Mouse (Mus musculus) liver, embryonic 14.5 days (tissue): ENCODE data around the gene Car15. TPM values are rescaled to one million over a fixed set of nuclear protein-coding genes. Genes with fewer than 3 reads are reported as not detected.
A peak's percentile ranks its signal among the peaks of the same experiment; 100 is the strongest.

Source experiments
- ATAC-seq: fragments of 200-750 bp; cut with Nextera tagmentation; 2 replicates; pipeline ENCODE4 v1.8.0; 2017; ENCODE audit warnings: moderate number of reproducible peaks, mild to moderate bottlenecking, moderate library complexity; ENCODE audit not compliant: insufficient read depth
- DNase-seq, 3 experiments: peaks; one replicate each; pipeline ENCODE4 v3.0.0-alpha.2; 2012 to 2013; ENCODE audit warnings: low read depth in 3 of 3, low spot score in 3 of 3
- H3K27ac ChIP-seq: fragments of 300-500 bp; sonication (generic); 2 replicates; pipeline ENCODE4 v1.5.1; 2014; ENCODE audit warnings: moderate library complexity, mild to moderate bottlenecking, control low read depth, inconsistent platforms
- H3K27me3 ChIP-seq: fragments of 300-500 bp; sonication (generic); 2 replicates; pipeline ENCODE4 v1.6.1; 2014; ENCODE audit warnings: mild to moderate bottlenecking, low read length, moderate library complexity; ENCODE audit not compliant: control insufficient read depth, insufficient read depth
- H3K36me3 ChIP-seq: fragments of 300-500 bp; sonication (generic); replicated peaks from 2 replicates; pipeline ENCODE4 v1.6.1; 2014; ENCODE audit warnings: low read depth; ENCODE audit not compliant: control insufficient read depth, insufficient read depth
- H3K4me1 ChIP-seq, 2 experiments: fragments of 200-500 bp in 1 of 2; fragments of 300-500 bp in 1 of 2; sonication (generic) in 1 of 2; replicated peaks; 2 replicates each; pipeline ENCODE4 v1.6.1; 2012 to 2014; ENCODE audit warnings: antibody characterized with exemption in 1 of 2, inconsistent platforms in 1 of 2, low read length in 1 of 2; ENCODE audit not compliant: control insufficient read depth in 2 of 2, insufficient read depth in 2 of 2
- H3K4me2 ChIP-seq: fragments of 300-500 bp; sonication (generic); 2 replicates; pipeline ENCODE4 v1.6.1; 2014; ENCODE audit warnings: low read depth, mild to moderate bottlenecking, control low read depth, moderate library complexity
- H3K4me3 ChIP-seq, 2 experiments: fragments of 200-500 bp in 1 of 2; fragments of 300-500 bp in 1 of 2; sonication (generic) in 1 of 2; 2 replicates each; pipeline ENCODE4 v1.5.1; 2012 to 2014; ENCODE audit warnings: low read depth in 2 of 2, low read length in 2 of 2, mild to moderate bottlenecking in 2 of 2, control low read depth in 1 of 2, inconsistent platforms in 1 of 2, moderate library complexity in 1 of 2; ENCODE audit not compliant: insufficient read depth in 1 of 2
- H3K9ac ChIP-seq: fragments of 300-500 bp; sonication (generic); replicated peaks from 2 replicates; pipeline ENCODE4 v1.6.1; 2014; ENCODE audit warnings: mild to moderate bottlenecking, control low read depth, moderate library complexity
- H3K9me3 ChIP-seq: fragments of 300-500 bp; sonication (generic); 2 replicates; pipeline ENCODE4 v1.6.1; 2016; ENCODE audit warnings: low read length, mixed read lengths; ENCODE audit not compliant: control insufficient read depth
- CTCF ChIP-seq: IDR thresholded peaks from 2 replicates; pipeline ENCODE4 v1.5.1; 2016; ENCODE audit warnings: antibody characterized with exemption, low read depth, control low read depth
- EP300 ChIP-seq: IDR thresholded peaks from 2 replicates; pipeline ENCODE4 v1.6.1; 2016; ENCODE audit warnings: antibody characterized with exemption, low read depth
- WGBS: fragments of 180-500 bp; shearing (Covaris S2); extraction: QIAGEN DNeasy Blood & Tissue Kit; methylation state at CpG from one replicate; pipeline ENCODE4 v1.1.7; 2014; ENCODE audit not compliant: insufficient replicate concordance; 5-methylcytosine and 5-hydroxymethylcytosine counted together
- polyA plus RNA-seq, 2 experiments: library from polyadenylated mRNA; depleted of rRNA in 1 of 2; stranded (reverse) in 1 of 2; unstranded in 1 of 2; fragments of >200 nt; fragmentation: Nextera tagmentation in 1 of 2; extraction: Ambion mirVana in 1 of 2; gene quantifications; 2 replicates each; pipeline versions ENCODE4 v1.2.1 to v1.2.3; 2012 to 2014

The Car15 gene
- polyA plus RNA-seq, 2 experiments: 1.3 TPM; not detected in 1

DNA sequence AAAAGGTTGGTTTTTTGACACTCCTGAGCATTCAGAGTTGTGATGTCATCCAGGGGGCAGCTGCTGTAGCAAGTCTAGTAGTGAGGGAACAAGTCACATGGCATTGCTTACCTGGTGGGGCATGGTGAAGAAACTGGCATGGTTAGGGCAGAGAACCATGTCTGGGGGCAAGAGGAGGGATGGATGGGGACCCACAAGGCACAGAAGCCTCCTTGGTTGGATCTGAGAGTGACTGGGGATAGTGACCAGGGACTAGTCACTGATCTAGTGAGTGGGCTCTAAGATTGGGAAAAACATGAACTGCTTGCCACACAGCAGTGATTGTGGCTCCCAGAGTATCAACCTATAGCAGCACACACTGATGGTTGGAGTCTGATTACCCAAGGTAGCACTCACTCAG lies 38.6 kb downstream of the Car15 start:
- ATAC-seq (no peak), DNase-seq (no peak)
- no peaks in the 10 kb centered on the region for H3K4me1 ChIP-seq
- H3K9ac ChIP-seq: no peak overlapping the region
- TF ChIP-seq CTCF (no peak), EP300 (no peak)
- no peaks in the 10 kb centered on the region for H3K36me3 ChIP-seq
- no peak overlapping the region for H3K4me2 ChIP-seq
- H3K4me3 ChIP-seq: no peak overlapping the region
- H3K27ac ChIP-seq: no peak overlapping the region
- peaks cover 92% of the 10 kb centered on the region for H3K27me3 ChIP-seq
- H3K9me3 ChIP-seq: no peaks in the 10 kb centered on the region

DNA sequence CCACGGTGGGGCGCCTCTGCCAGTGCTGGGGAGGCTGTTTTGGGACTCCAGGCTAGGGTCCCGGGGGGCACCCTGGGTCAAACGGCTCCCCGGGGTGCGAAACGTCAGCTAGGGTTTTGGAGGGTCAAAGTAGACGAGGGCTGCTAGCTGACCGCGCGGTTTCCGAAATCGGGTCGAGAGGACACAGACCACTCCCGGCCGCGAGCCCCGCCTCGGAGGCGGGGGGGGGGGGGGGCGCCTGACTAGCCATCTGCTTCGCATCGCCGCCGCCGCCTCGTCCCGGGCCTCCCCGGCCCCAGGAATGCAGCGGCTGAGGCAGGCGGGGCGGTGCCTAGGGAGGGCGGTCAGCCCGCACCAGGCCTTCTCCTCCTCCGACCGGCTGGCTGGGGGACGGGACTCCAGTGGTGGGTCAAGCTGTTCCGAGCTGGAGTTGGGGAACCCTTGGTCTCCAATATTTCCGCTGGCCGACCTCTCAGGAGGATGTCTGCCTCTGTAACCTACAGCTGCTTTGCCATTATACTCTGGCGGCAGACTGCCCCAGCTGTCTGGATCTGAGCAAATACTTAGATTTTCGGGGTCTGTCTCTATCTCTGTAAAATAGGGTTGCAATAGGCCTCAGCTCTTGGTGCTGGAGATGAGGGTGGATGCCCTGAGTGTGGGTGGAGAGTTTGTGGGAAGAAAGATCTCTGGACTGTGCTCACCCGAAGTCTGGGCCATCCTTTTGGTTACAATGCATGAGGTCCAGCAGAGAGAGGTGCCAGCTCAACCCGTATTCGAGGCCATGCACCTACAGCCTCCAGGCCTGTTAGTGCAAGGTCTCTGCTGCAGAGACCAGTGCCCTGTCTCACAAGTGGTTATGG lies 39.6 kb downstream of the Car15 start:
- H3K27me3 ChIP-seq: peaks cover 82% of the 10 kb centered on the region
- H3K9ac ChIP-seq: no peak overlapping the region
- TF ChIP-seq CTCF (no peak), EP300 (no peak)
- DNase-seq (no peak), ATAC-seq (no peak)
- H3K4me3 ChIP-seq: peak overlapping the region; percentile 31 to 47
- H3K4me1 ChIP-seq: no peaks in the 10 kb centered on the region
- WGBS: 6% methylated on average over 32 of the region's 45 CpGs
- H3K9me3 ChIP-seq: no peaks in the 10 kb centered on the region
- H3K36me3 ChIP-seq: no peaks in the 10 kb centered on the region
- H3K4me2 ChIP-seq: peak overlapping the region; percentile 22
- H3K27ac ChIP-seq: no peak overlapping the region

DNA sequence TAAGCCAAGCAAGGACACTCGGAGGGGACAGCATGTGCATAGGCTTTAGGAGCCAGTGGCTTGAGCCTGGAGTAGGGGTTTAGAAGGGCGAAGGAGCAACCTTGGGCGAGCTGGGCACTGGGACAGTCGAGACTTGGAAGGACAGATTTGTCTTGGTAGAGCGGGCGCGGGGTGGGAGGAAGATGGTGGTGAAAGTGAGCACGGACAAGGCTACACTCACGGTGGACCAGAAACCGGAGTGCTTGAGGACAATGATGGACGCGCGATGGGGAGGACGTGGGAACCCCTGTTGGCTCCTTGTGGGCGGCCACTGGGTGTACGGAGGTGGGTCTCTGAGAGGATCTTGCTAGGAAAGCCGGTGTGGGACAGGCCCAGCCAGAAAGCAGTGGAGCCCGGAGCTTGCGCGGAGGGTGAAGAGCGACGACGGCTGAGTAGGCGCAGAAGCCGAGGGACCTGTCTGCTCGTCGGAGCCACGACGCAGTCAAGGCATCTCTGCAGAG lies 40.3 kb downstream of the Car15 start:
- H3K36me3 ChIP-seq: no peaks in the 10 kb centered on the region
- DNase-seq (no peak), ATAC-seq (no peak)
- TF ChIP-seq EP300 (no peak), CTCF (no peak)
- H3K27me3 ChIP-seq: peaks cover 75% of the 10 kb centered on the region
- WGBS: 4% methylated on average over 29 of the region's 29 CpGs
- H3K4me1 ChIP-seq: no peaks in the 10 kb centered on the region
- H3K27ac ChIP-seq: no peak overlapping the region
- peak overlapping the region; percentile 49 for H3K4me2 ChIP-seq
- no peaks in the 10 kb centered on the region for H3K9me3 ChIP-seq
- no peak overlapping the region for H3K9ac ChIP-seq
- H3K4me3 ChIP-seq: peak overlapping the region; percentile 31 to 47

DNA sequence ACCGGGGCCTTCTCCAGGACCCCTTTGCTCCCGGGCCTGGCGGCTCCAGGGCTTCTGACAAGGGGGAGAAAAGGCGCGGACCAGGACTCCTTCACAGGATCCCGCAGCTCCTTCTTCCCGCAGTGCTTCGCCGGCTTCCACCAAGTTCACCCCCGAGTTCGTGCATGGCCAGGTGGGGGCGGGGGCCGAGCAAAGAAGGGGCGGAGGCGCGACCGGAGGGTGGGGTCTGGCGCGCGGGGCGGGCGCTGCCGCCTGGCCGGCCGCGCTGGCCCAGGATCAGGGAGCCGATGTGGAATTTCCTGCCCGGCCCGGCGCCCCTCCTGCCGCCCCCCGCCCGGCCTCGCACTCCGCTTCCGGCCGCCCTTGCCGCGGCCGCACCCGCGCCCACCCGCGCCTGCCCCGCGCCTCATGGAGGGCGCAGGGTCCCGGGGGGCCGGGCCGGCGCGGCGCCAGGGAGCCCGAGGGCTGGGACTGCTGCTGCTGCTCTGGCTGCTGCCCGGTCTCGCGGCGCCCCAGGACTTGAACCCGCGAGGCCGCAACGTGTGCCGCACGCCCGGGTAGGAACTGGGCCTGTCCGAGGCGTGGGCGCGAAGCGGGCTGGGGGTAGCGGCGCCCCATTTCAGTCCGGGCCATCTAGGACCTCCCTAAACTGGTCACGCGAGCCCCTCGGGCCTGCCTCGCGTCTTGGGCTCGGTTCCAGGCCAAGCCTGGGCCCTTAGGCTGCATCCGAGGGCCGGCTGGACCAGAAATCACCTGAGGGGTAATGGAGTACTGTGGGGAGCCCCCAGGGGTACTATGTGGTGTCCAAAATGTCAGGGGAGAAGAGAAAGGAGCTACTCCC lies 41.0 kb downstream of the Car15 start, which contains the start of gene Scarf2:
TSS of gene Scarf2 (plus strand) at position 312 of the 841 bp plus-strand sequence.
- TF ChIP-seq CTCF (no peak), EP300 (no peak)
- Histone ChIP-seq H3K9ac (peak within 1 kb of the TSS; percentile 37; the same call in 1 of the 2 replicates), H3K4me3 (peak within 1 kb of the TSS; percentile 31 to 47), H3K9me3 (no peaks in the 10 kb centered on the region), H3K4me2 (peak within 1 kb of the TSS; percentile 49), H3K4me1 (no peaks in the 10 kb centered on the region), H3K27me3 (peaks cover 68% of the 10 kb centered on the region), H3K36me3 (no peaks in the 10 kb centered on the region), H3K27ac (no peak within 1 kb of the TSS)
- WGBS: 3% methylated on average over 78 of the region's 81 CpGs
- DNase-seq (no peak), ATAC-seq (peak; percentile 18; the same call in 1 of the 2 replicates)

- TF ChIP-seq EP300: no peak
- TF ChIP-seq CTCF: no peak
- no peak overlapping the region; a peak in 1 of 4 replicates for H3K4me3 ChIP-seq
- no peak for DNase-seq
- no peaks in the 10 kb centered on the region for H3K9me3 ChIP-seq
- H3K36me3 ChIP-seq: no peaks in the 10 kb centered on the region
- no peak overlapping the region for H3K27ac ChIP-seq
- peaks cover 61% of the 10 kb centered on the region for H3K27me3 ChIP-seq
- no peaks in the 10 kb centered on the region for H3K4me1 ChIP-seq
- H3K4me2 ChIP-seq: peak overlapping the region; percentile 49; the same call in 1 of the 2 replicates
- no peak overlapping the region for H3K9ac ChIP-seq
- no peak for ATAC-seq
Measured at GRCm38 (mm10) chr16:17796519-17796918, 41.6 kb downstream of the Car15 start.
